Mouse (Mus musculus) macrophage (primary cell): Measurements from ENCODE around the gene Defb25. TPM values are rescaled to one million over a fixed set of nuclear protein-coding genes. Genes with fewer than 3 reads are reported as not detected.

Experiments used
- polyA plus RNA-seq: library from polyadenylated mRNA; stranded (reverse); fragments of 250-400 nt; gene quantifications from 3 replicates; pipeline ENCODE4 v1.2.4, GENCODE M21; 2018; ENCODE audit warnings: inconsistent platforms

Gene Defb25
- polyA plus RNA-seq, 1 experiment from 2014 or later = not detected

Other genes with a start within 250 kb of the Defb25 start
- not detected in 3 replicates for gene Nrsn2, start 246.4 kb downstream of the Defb25 start, polyA plus RNA-seq
- gene Sox12, start 225.0 kb downstream of the Defb25 start, polyA plus RNA-seq = 0.11 to 0.15 TPM in 2 of 3 replicates, not detected in the other
- 0.60 to 1.1 TPM (median 0.98 TPM) in 3 replicates for gene Zcchc3, start 208.0 kb downstream of the Defb25 start, polyA plus RNA-seq
- not detected in 3 replicates for gene 6820408C15Rik, start 207.5 kb downstream of the Defb25 start, polyA plus RNA-seq
- gene Defb23, start 158.4 kb downstream of the Defb25 start, polyA plus RNA-seq = not detected in 3 replicates
- not detected in 3 replicates for gene Defb20, start 146.0 kb downstream of the Defb25 start, polyA plus RNA-seq
- not detected in 3 replicates for gene Defb22, start 132.9 kb downstream of the Defb25 start, polyA plus RNA-seq
- gene Defb26, start 111.4 kb downstream of the Defb25 start, polyA plus RNA-seq = not detected in 3 replicates
- not detected in 3 replicates for gene Defb28, start 104.8 kb downstream of the Defb25 start, polyA plus RNA-seq
- gene Defb29, start 83.0 kb downstream of the Defb25 start, polyA plus RNA-seq = not detected in 3 replicates
- gene Gm17416, start 53.7 kb downstream of the Defb25 start, polyA plus RNA-seq = not detected in 3 replicates
- gene Defb21, start 50.3 kb downstream of the Defb25 start, polyA plus RNA-seq = not detected in 3 replicates
- not detected in 3 replicates for gene Defb19, start 42.7 kb downstream of the Defb25 start, polyA plus RNA-seq
- not detected in 3 replicates for gene Defb45, start 23.7 kb downstream of the Defb25 start, polyA plus RNA-seq
- not detected in 3 replicates for gene Defb36, start 18.7 kb downstream of the Defb25 start, polyA plus RNA-seq
- not detected in 3 replicates for gene Rem1, start 3.9 kb upstream of the Defb25 start, polyA plus RNA-seq
- 58.4 to 93.5 TPM (median 77.2 TPM) in 3 replicates for gene H13, start 46.4 kb upstream of the Defb25 start, polyA plus RNA-seq
- 0.46 to 1.1 TPM (median 0.52 TPM) in 3 replicates for gene Mcts2, start 64.0 kb upstream of the Defb25 start, polyA plus RNA-seq
- gene Id1, start 113.2 kb upstream of the Defb25 start, polyA plus RNA-seq = 0.27 to 88.3 TPM (median 0.39 TPM) in 3 replicates
- gene Cox4i2, start 131.1 kb upstream of the Defb25 start, polyA plus RNA-seq = not detected in 3 replicates
- gene Bcl2l1, start 208.7 kb upstream of the Defb25 start, polyA plus RNA-seq = 38.6 to 159 TPM (median 48.4 TPM) in 3 replicates
- 3.4 to 14.0 TPM (median 11.8 TPM) in 3 replicates for gene Tpx2, start 224.9 kb upstream of the Defb25 start, polyA plus RNA-seq